Mouse (Mus musculus): ENCODE measurements around the gene Gm2a.

Gm2a gene

GRCm38 (mm10) chr11:55133204-55133603 is 35.3 kb downstream of the Gm2a start:
- no peak for DNase-seq

- DNase-seq = no peak
Measured at GRCm38 (mm10) chr11:55134407-55134806, 36.5 kb downstream of the Gm2a start.

- no peak for DNase-seq
Measured at GRCm38 (mm10) chr11:55134871-55135270, 37.0 kb downstream of the Gm2a start.

DNA sequence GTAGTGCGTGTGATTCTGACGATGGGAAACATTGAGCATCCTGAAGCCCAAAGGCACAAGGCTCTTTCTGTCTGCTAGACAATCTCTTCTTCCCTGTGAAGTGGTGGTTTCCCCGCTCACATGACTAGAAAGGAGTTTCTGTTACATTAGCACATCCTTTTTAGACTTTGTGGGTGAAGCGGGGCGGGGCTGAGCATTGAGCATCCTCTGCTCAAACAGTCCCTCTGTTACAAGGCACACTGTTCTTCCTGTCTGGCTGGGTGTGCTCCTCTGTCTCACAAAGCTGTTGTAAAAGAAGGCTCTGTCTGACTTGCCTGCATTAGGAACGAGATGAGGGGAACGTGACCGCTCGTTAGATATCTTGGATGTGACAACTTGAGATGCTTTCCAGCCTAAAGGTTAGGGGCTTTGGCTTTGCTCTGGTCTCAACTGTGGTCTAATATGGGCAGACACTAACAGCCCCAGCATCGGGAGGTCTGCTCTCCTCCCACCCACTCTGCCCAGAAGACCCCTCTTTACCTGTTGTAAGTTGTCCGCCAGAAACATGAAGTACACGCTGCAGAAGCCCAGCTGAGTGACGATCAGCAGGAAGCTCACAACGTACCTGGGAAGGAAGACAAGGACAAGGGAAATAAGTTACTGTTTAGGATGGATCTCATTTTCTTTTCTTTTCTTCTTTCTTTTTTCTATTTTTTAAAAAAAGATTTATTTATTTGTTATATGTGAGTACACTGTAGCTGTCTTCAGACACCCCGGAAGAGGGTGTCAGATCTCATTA is 39.0 kb downstream of the Gm2a start:
- DNase-seq = no peak

DNA sequence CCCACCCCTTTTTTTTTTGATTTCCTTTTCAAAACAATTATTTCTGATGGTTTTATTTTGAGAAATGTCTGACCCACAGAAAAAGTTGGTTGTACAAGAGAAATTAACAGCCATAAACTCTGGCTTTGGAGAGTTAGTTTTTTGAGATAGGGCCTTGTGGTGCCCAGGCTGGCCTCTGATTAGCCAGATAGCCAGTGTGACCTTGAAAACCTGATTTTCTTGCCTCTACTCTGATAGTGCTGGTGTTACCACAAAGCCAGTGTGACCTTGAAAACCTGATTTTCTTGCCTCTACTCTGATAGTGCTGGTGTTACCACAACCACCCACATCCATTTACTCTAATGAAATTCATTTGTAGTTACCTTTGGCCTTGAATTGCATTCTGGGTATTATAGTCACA is 39.7 kb downstream of the Gm2a start:
- no peak for DNase-seq

GRCm38 (mm10) chr11:55141502-55141901 is 43.6 kb downstream of the Gm2a start:
- DNase-seq = no peak

DNA sequence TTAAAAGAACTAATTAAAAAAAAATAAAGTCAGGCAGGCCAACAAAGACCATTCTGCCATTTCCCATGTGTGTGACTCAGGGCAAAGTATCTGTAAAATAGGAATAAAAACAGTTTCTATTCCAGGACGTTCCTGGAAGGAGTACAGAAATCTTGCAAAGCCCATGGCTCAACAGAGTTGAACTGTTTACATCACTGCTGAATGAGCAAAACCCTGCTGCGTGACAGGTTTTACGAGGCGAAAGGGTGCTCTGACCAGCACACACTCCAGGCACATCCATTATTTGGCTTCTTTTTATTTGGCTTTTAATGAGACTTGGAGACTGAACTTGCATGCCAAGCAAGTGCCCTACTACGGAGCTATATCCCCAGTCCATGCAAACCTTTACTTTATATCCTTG is 46.1 kb downstream of the Gm2a start:
- no peak for DNase-seq

DNA sequence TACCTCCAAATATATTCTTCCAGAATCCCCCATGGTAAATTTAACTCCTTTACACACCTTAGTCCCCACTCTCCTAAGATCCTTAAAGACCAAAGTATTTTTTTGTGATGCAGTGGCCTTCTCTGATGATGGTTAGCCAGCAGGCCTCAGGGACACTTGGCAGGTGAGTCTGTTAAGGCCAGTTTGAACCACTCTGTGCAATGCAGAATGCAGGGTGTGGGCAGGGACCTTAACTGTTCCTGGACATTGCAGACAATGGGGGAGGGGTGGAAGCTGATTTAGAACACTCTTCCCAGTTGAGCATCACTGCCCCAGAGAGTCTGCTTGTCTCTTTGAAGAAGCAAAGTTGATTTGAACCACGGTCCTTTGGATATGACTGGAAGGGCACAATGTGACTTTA is 48.9 kb downstream of the Gm2a start:
- no peak for DNase-seq

- no peak for DNase-seq
Measured at GRCm38 (mm10) chr11:55147423-55147822, 49.5 kb downstream of the Gm2a start.

GRCm38 (mm10) chr11:55148461-55148860 is 50.5 kb downstream of the Gm2a start:
- DNase-seq = no peak

GRCm38 (mm10) chr11:55151608-55152007 is 53.7 kb downstream of the Gm2a start, which contains the start of gene Slc36a3:
Gene Slc36a3, minus strand, starts transcription at chr11:55151708.
- no peak for DNase-seq

DNA sequence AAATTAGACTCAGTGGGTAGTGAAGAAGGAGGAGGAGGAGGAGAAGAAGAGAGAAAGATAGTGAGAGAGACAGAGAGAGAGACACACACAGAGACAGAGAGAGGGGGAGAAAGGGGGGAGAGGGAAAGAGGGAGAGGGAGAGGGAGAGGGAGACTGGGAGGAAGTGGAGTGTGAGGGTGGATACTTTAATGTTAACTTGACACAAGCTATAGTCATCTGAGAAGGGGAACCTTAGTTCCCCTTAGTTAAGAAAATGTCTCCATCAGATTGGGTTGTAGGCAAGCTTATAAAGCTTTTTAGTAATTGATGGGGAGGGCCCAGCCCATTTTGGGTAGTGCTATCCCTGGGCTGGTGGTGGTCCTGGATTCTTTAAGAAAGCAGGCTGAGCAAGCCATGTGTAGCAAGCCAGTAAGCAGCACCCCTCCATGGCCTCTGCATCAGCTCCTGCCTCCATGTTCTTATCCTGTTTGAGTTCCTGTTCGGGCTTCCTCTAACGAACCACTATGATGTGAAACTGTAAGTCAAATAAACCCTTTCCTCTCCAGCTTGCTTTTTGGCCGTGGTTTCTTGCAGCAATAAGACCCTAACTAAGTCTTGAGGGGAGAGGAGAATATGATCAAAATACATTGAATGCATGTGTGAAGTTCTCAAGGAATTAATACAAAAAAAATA is 56.6 kb downstream of the Gm2a start:
- no peak for DNase-seq

- DNase-seq = no peak
Measured at GRCm38 (mm10) chr11:55155070-55155421, 57.1 kb downstream of the Gm2a start.

GRCm38 (mm10) chr11:55158785-55159359 is 61.0 kb downstream of the Gm2a start:
- DNase-seq = peak; percentile 64

Data from kidney, adult 11 months (tissue).